Mouse (Mus musculus) thymus, adult 18-20 months (tissue): ENCODE results near the gene Pkhd1.
"Not testable (repeated sequence)": the region's sequence is repeated elsewhere in the genome, so short reads cannot be mapped to it uniquely, and the experiment has no call there.

Experiments used
- DNase-seq, 2 experiments: peaks; one replicate each; pipeline ENCODE4 v3.0.0; 2022; ENCODE audit warnings: mixed read lengths in 2 of 2

Gene Pkhd1

GRCm38 (mm10) chr1:20481843-20482242 is 136.0 kb downstream of the Pkhd1 start:
- no peak for DNase-seq

- DNase-seq, result no peak
Observed at GRCm38 (mm10) chr1:20478695-20479094, 139.2 kb downstream of the Pkhd1 start.

- DNase-seq, result no peak
Observed at GRCm38 (mm10) chr1:20478266-20478659, 139.6 kb downstream of the Pkhd1 start.

GRCm38 (mm10) chr1:20477561-20478265 is 140.2 kb downstream of the Pkhd1 start:
- no peak for DNase-seq

- DNase-seq, result no peak
Observed at GRCm38 (mm10) chr1:20470770-20471169, 147.1 kb downstream of the Pkhd1 start.

- DNase-seq, result no peak
Observed at GRCm38 (mm10) chr1:20470317-20470716, 147.5 kb downstream of the Pkhd1 start.

GRCm38 (mm10) chr1:20466481-20466880 is 151.4 kb downstream of the Pkhd1 start:
- no peak for DNase-seq

GRCm38 (mm10) chr1:20454621-20455020 is 163.2 kb downstream of the Pkhd1 start:
- DNase-seq, result no peak

- no peak for DNase-seq
Observed at GRCm38 (mm10) chr1:20450074-20450473, 167.8 kb downstream of the Pkhd1 start.

GRCm38 (mm10) chr1:20432026-20432425 is 185.8 kb downstream of the Pkhd1 start:
- not testable (repeated sequence) for DNase-seq

GRCm38 (mm10) chr1:20429056-20429394 is 188.8 kb downstream of the Pkhd1 start:
- DNase-seq, result no peak

- no peak for DNase-seq
Observed at GRCm38 (mm10) chr1:20428370-20429055, 189.4 kb downstream of the Pkhd1 start.

GRCm38 (mm10) chr1:20409411-20409967 is 208.4 kb downstream of the Pkhd1 start:
- DNase-seq, result no peak

GRCm38 (mm10) chr1:20398319-20398718 is 219.5 kb downstream of the Pkhd1 start:
- no peak for DNase-seq

- DNase-seq, result no peak
Observed at GRCm38 (mm10) chr1:20364437-20364836, 253.4 kb downstream of the Pkhd1 start.

GRCm38 (mm10) chr1:20344651-20345050 is 273.2 kb downstream of the Pkhd1 start:
- no peak for DNase-seq

- no peak for DNase-seq
Observed at GRCm38 (mm10) chr1:20311485-20311884, 306.4 kb downstream of the Pkhd1 start.

GRCm38 (mm10) chr1:20310925-20311324 is 306.9 kb downstream of the Pkhd1 start:
- no peak for DNase-seq

- DNase-seq, result no peak
Observed at GRCm38 (mm10) chr1:20306116-20306515, 311.7 kb downstream of the Pkhd1 start.

- no peak for DNase-seq
Observed at GRCm38 (mm10) chr1:20302943-20303578, 314.8 kb downstream of the Pkhd1 start.

- DNase-seq, result no peak
Observed at GRCm38 (mm10) chr1:20302187-20302942, 315.5 kb downstream of the Pkhd1 start.

- no peak for DNase-seq
Observed at GRCm38 (mm10) chr1:20301631-20302030, 316.2 kb downstream of the Pkhd1 start.

GRCm38 (mm10) chr1:20288696-20289095 is 329.2 kb downstream of the Pkhd1 start:
- DNase-seq, result no peak
